Mouse (Mus musculus) heart, embryonic 16.5 days (tissue): ENCODE data around the gene Gm43951. TPM values are rescaled to one million over a fixed set of nuclear protein-coding genes. Genes with fewer than 3 reads are reported as not detected.

Experiments
- ATAC-seq: fragments of 200-750 bp; cut with Nextera tagmentation; replicated peaks from 2 replicates; pipeline ENCODE4 v1.8.0; 2017; ENCODE audit warnings: moderate number of reproducible peaks; ENCODE audit not compliant: insufficient read depth, low FRiP score; ENCODE audit errors: extremely low read depth
- H3K27ac ChIP-seq: fragments of 300-500 bp; sonication (generic); 2 replicates; pipeline ENCODE4 v1.5.1; 2014; ENCODE audit warnings: mild to moderate bottlenecking, low read length, control low read depth, moderate library complexity
- H3K27me3 ChIP-seq: fragments of 300-500 bp; sonication (generic); 2 replicates; pipeline ENCODE4 v1.6.1; 2014; ENCODE audit warnings: low read length, mixed read lengths; ENCODE audit not compliant: control insufficient read depth, insufficient read depth
- H3K36me3 ChIP-seq: fragments of 300-500 bp; sonication (generic); 2 replicates; pipeline ENCODE4 v1.6.1; 2014; ENCODE audit not compliant: control insufficient read depth, insufficient read depth
- H3K4me1 ChIP-seq: fragments of 300-500 bp; sonication (generic); 2 replicates; pipeline ENCODE4 v1.6.1; 2014; ENCODE audit warnings: low read length, mixed read lengths; ENCODE audit not compliant: control insufficient read depth, insufficient read depth
- H3K4me2 ChIP-seq: fragments of 300-500 bp; sonication (generic); 2 replicates; pipeline ENCODE4 v1.6.1; 2014; ENCODE audit warnings: low read depth, mild to moderate bottlenecking, control low read depth, low read length
- H3K4me3 ChIP-seq: fragments of 300-500 bp; sonication (generic); 2 replicates; pipeline ENCODE4 v1.5.1; 2014; ENCODE audit warnings: mild to moderate bottlenecking, control low read depth, low read length
- H3K9ac ChIP-seq: fragments of 300-500 bp; sonication (generic); 2 replicates; pipeline ENCODE4 v1.6.1; 2014; ENCODE audit warnings: low read length, control low read depth
- H3K9me3 ChIP-seq: fragments of 300-500 bp; sonication (generic); replicated peaks from 2 replicates; pipeline ENCODE4 v1.6.1; 2016; ENCODE audit warnings: low read length; ENCODE audit not compliant: control insufficient read depth
- WGBS: fragments of 180-500 bp; shearing (Covaris S2); extraction: QIAGEN DNeasy Blood & Tissue Kit; methylation state at CpG from one replicate; pipeline ENCODE4 v1.1.7; 2014; 5-methylcytosine and 5-hydroxymethylcytosine counted together
- polyA plus RNA-seq: library from polyadenylated mRNA; unstranded; fragments of >200 nt; fragmentation: Nextera tagmentation; extraction: Ambion mirVana; gene quantifications from 2 replicates; pipeline ENCODE4 v1.2.1, GENCODE M21; 2015

Gm43951 gene
- polyA plus RNA-seq, 1 experiment from 2014 or later = 0.07 TPM

DNA sequence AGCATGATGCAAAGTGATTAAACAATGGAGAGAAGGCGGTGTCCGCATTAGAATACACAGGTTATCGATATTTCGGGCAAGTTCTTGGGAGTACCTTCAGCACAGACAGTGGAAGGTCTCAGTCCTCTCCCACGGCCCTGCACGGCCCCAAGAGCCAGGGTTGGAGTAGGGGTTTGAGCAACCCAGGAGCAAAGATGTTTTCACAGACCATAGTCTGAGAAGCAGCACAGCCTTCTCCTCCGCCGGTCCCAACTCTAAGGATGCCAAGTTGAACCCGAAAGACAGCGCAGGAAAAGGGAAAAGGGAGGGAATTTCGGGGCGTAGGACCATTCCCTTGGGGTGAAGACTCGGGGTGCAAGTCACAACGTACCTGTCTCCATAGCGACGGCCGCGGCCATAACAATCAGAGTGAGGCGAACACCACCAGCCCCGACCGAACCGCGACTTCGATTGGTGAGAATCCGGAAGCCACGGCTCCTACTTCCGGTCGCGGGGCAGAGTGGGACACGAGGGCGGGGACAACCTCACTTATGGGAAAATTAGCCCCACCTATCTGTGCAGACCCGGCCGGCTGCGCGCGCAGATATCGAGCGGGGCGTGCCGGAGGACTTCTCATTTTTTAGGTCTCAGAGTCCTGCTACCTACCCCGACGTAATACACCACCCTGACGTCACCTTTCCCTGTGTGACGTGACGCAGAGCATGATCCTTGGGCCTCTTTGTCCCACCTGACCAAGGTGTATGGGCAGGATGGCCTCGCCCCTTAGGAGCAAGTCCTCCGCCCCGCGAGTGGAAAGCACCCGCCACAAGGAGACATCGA, 8.2 kb upstream of the Gm43951 start:
- H3K4me1 ChIP-seq = peaks cover 8% of the 10 kb centered on the region; the same call in 1 of the 2 replicates
- peak overlapping the region; percentile 84 for H3K9ac ChIP-seq
- peak; percentile 98 for ATAC-seq
- no peaks in the 10 kb centered on the region for H3K9me3 ChIP-seq
- peaks cover 11% of the 10 kb centered on the region for H3K36me3 ChIP-seq
- peak overlapping the region; percentile 84 for H3K27ac ChIP-seq
- H3K27me3 ChIP-seq = no peaks in the 10 kb centered on the region
- H3K4me2 ChIP-seq = peak overlapping the region; percentile 100
- peak overlapping the region; percentile 96 for H3K4me3 ChIP-seq
- 1% methylated on average over 51 of the region's 51 CpGs for WGBS

GRCm38 (mm10) chr11:72207834-72208377, 1.3 kb upstream of the Gm43951 start:
- Histone ChIP-seq H3K9me3 (no peaks in the 10 kb centered on the region), H3K27ac (peak overlapping the region; percentile 43), H3K4me2 (peak overlapping the region; percentile 84), H3K36me3 (peaks cover 16% of the 10 kb centered on the region), H3K4me1 (peaks cover 13% of the 10 kb centered on the region), H3K4me3 (peak overlapping the region; percentile 96), H3K27me3 (no peaks in the 10 kb centered on the region), H3K9ac (peak overlapping the region; percentile 93)
- ATAC-seq = no peak
- WGBS = 12% methylated on average over 17 of the region's 17 CpGs

- Histone ChIP-seq H3K9me3 (no peaks in the 10 kb centered on the region), H3K4me3 (peak within 1 kb of the TSS; percentile 96), H3K4me2 (peak within 1 kb of the TSS; percentile 84), H3K27me3 (no peaks in the 10 kb centered on the region), H3K36me3 (peaks cover 16% of the 10 kb centered on the region), H3K27ac (peak within 1 kb of the TSS; percentile 69), H3K9ac (peak within 1 kb of the TSS; percentile 93), H3K4me1 (peaks cover 15% of the 10 kb centered on the region)
- WGBS = under 1% methylated on average over 42 of the region's 42 CpGs
- peak; percentile 97 for ATAC-seq
These were observed 679 bp upstream of the Gm43951 start, which contains the start of the genes 4933427D14Rik and Txndc17 for GRCm38 (mm10) chr11:72207204-72207833. Gene 4933427D14Rik, minus strand, starts transcription at chr11:72207459. Gene Txndc17, plus strand, starts transcription at chr11:72207547.

DNA sequence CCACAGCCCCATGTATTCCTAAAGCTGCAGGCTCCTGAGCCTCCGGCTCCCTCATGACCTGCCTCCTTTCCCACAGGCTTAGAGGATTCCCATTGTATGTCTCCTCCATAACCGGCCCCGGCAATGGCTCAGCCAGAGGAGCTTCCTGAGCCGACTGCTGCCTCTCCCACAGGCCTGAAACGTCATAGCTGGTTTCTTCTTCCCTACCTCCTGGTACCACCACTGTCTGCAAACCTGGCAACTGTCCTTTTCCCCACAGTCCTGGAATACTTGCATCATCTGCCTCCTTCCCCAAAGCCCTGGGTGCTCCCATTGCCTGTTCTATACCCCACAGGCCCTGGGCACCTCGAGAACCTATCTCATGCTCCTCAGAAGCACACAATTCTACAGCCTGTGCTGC, 1.4 kb downstream of the Gm43951 start:
- H3K9ac ChIP-seq = no peak overlapping the region
- no peak overlapping the region for H3K4me2 ChIP-seq
- H3K36me3 ChIP-seq = peaks cover 12% of the 10 kb centered on the region
- no peak overlapping the region for H3K27ac ChIP-seq
- H3K4me3 ChIP-seq = no peak overlapping the region
- no peaks in the 10 kb centered on the region for H3K9me3 ChIP-seq
- H3K27me3 ChIP-seq = no peaks in the 10 kb centered on the region
- peaks cover 15% of the 10 kb centered on the region for H3K4me1 ChIP-seq
- WGBS = 82% methylated on average over 6 of the region's 6 CpGs
- ATAC-seq = no peak

GRCm38 (mm10) chr11:72203440-72203839, 3.2 kb downstream of the Gm43951 start:
- Histone ChIP-seq H3K4me2 (no peak overlapping the region), H3K4me3 (no peak overlapping the region), H3K4me1 (peaks cover 15% of the 10 kb centered on the region), H3K27me3 (no peaks in the 10 kb centered on the region), H3K9ac (no peak overlapping the region), H3K27ac (no peak overlapping the region), H3K36me3 (peaks cover 8% of the 10 kb centered on the region), H3K9me3 (no peaks in the 10 kb centered on the region)
- WGBS = 79% methylated on average over 1 of the region's 1 CpGs
- no peak for ATAC-seq

GRCm38 (mm10) chr11:72196506-72196905, 10.1 kb downstream of the Gm43951 start:
- H3K36me3 ChIP-seq = peaks cover 9% of the 10 kb centered on the region
- WGBS = 75% methylated on average over 8 of the region's 8 CpGs
- H3K4me3 ChIP-seq = no peak overlapping the region
- ATAC-seq = no peak
- no peak overlapping the region for H3K9ac ChIP-seq
- no peaks in the 10 kb centered on the region for H3K27me3 ChIP-seq
- no peaks in the 10 kb centered on the region for H3K9me3 ChIP-seq
- 0 out of 2 replicates have a peak, but pooled peaks cover 4% of the 10 kb centered on the region for H3K4me1 ChIP-seq
- peak overlapping the region; percentile 64 for H3K27ac ChIP-seq
- H3K4me2 ChIP-seq = no peak overlapping the region

- 0 out of 2 replicates have a peak, but pooled peaks cover 4% of the 10 kb centered on the region for H3K4me1 ChIP-seq
- no peak overlapping the region for H3K4me3 ChIP-seq
- H3K9me3 ChIP-seq = no peaks in the 10 kb centered on the region
- H3K27ac ChIP-seq = no peak overlapping the region
- H3K9ac ChIP-seq = no peak overlapping the region
- no peak overlapping the region for H3K4me2 ChIP-seq
- 86% methylated on average over 2 of the region's 2 CpGs for WGBS
- ATAC-seq = no peak
- peaks cover 14% of the 10 kb centered on the region for H3K36me3 ChIP-seq
- H3K27me3 ChIP-seq = no peaks in the 10 kb centered on the region
These were observed 12.4 kb downstream of the Gm43951 start for GRCm38 (mm10) chr11:72194259-72194658.

GRCm38 (mm10) chr11:72190857-72191256, 15.8 kb downstream of the Gm43951 start:
- H3K4me2 ChIP-seq = no peak overlapping the region
- ATAC-seq = no peak
- H3K9ac ChIP-seq = no peak overlapping the region
- no peak overlapping the region for H3K4me3 ChIP-seq
- WGBS = 92% methylated on average over 1 of the region's 1 CpGs
- peaks cover 8% of the 10 kb centered on the region; the same call in 1 of the 2 replicates for H3K36me3 ChIP-seq
- no peak overlapping the region for H3K27ac ChIP-seq
- no peaks in the 10 kb centered on the region for H3K27me3 ChIP-seq
- no peaks in the 10 kb centered on the region for H3K9me3 ChIP-seq
- no peaks in the 10 kb centered on the region for H3K4me1 ChIP-seq

- 59% methylated on average over 4 of the region's 4 CpGs for WGBS
- no peak overlapping the region for H3K27ac ChIP-seq
- peaks cover 5% of the 10 kb centered on the region for H3K36me3 ChIP-seq
- H3K4me1 ChIP-seq = no peaks in the 10 kb centered on the region
- H3K27me3 ChIP-seq = no peaks in the 10 kb centered on the region
- H3K9me3 ChIP-seq = no peaks in the 10 kb centered on the region
- H3K9ac ChIP-seq = no peak overlapping the region
- no peak for ATAC-seq
- no peak overlapping the region for H3K4me2 ChIP-seq
- H3K4me3 ChIP-seq = no peak overlapping the region
These were observed 22.4 kb downstream of the Gm43951 start for GRCm38 (mm10) chr11:72184252-72184651.
